Mouse (Mus musculus): Measurements from ENCODE around the gene Txndc5. TPM values are rescaled to one million over a fixed set of nuclear protein-coding genes. Genes with fewer than 3 reads are reported as not detected.

Gene Txndc5
- 337 TPM for polyA plus RNA-seq (2021)

DNA sequence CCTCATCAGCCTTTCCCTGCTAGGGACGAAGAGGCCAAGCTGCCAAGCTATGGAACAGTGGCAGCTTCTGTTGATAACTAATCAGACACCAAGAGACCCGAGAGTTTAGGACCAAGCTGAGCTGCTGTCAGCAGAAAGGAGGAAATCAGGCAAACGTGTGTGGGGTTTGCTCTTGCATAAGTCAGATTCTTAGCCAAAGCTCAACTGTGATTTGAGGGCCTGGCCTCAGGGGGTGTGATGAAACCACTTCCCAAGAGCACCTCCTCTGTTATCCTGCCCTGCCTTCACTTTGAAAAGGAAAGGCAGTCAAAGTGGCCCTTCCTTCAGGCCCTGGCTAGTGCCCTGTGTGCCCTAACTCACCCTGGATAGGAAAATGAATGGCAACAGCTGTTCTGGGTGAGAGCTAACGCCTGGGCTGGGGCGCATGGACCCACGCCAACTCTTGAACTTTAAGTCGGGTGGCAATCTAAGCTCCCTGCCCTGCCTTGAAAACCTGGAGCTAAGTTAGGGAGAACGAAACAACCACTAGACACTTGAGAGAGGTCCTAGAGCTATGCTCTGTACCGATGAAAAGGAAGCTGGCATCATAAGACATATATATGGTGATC lies at the start of gene Txndc5:
Txndc5 (minus strand) TSS at position 138 of the 608 bp plus-strand sequence.
- CTCF ChIA-PET: interaction anchor here (1.2 kb wide), 1 partner anchor 15 kb away, joined by 3 read pairs; no protein-coding TSS in a partner anchor
- DNase-seq (ENCODE audit: low read depth, low spot score) (no peak), ATAC-seq (no peak)
- POLR2A ChIA-PET: interaction anchor here (1.3 to 2.4 kb wide), 2 partner anchors 15 to 19 kb away, joined by 6 to 11 read pairs; no protein-coding TSS in a partner anchor
- H3K27me3 ChIP-seq: no peaks in the 10 kb centered on the region
- in situ Hi-C loops (cut with MboI; ENCODE audit: low pct_unique_long_range_greater_than_20kb): no loop called here
- TF ChIP-seq CTCF (IDR thresholded peaks at IDR 0.05): no peak

DNA sequence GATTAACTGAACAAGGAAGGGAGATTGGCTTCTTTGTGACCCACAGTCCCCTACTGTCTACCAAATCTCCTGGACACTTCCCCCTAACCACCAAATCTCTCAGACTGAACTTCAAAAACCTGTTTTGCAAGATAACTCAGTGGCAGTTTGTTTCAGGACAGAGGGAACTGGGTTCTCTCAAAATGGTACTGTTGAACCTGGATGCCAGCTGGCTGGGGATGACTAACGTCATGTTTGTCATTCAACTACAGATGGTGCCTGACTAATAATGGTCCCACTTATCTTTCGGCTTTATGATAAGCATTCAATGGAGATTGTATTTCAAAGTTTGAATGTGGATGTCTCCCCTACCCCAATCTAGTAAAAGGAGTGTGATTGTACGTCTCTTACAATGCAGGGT lies 46.0 kb upstream of the Txndc5 start:
- CTCF ChIA-PET: no interaction called here
- H3K27me3 ChIP-seq: no peaks in the 10 kb centered on the region
- POLR2A ChIA-PET: no interaction called here
- no peak for TF ChIP-seq CTCF (IDR thresholded peaks at IDR 0.05)
- DNase-seq (ENCODE audit: low read depth, low spot score): no peak
- in situ Hi-C loops (cut with MboI; ENCODE audit: low pct_unique_long_range_greater_than_20kb): loop anchor here (25.0 kb wide), 1 partner anchor 362 kb away; the partner anchor contains the start of gene Snrnp48
- ATAC-seq: no peak

- no peak for DNase-seq (ENCODE audit: low read depth, low spot score)
- ATAC-seq: no peak
- no peaks in the 10 kb centered on the region for H3K27me3 ChIP-seq
- POLR2A ChIA-PET: interaction anchor here (1.0 kb wide), 1 partner anchor 23 kb away, joined by 3 read pairs; no protein-coding TSS in a partner anchor
- CTCF ChIA-PET: no interaction called here
- in situ Hi-C loops (cut with MboI; ENCODE audit: low pct_unique_long_range_greater_than_20kb): no loop called here
- TF ChIP-seq CTCF (IDR thresholded peaks at IDR 0.05): no peak
Measured at GRCm38 (mm10) chr13:38573281-38573680, 44.7 kb upstream of the Txndc5 start.

DNA sequence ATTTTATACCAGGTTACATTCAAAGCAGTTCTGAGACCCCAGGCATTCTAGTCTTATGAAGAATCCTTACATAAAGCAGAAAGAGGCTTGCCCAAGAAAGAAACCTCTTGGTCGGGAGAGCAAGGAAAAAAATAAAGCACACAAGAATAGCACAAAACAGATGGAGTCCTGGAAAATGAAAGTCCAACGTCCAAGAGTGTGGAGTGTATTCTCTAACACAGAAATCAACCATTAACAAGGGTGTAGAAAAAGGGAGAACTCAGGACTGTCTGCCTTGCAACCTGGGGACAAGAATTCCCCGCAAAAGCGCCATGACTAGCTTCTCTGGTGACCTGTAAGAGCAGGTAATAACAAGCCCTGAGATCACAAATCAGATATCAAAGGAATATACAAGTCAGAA lies 36.6 kb upstream of the Txndc5 start:
- no peak for ATAC-seq
- TF ChIP-seq CTCF (IDR thresholded peaks at IDR 0.05): no peak
- H3K27me3 ChIP-seq: no peaks in the 10 kb centered on the region
- in situ Hi-C loops (cut with MboI; ENCODE audit: low pct_unique_long_range_greater_than_20kb): no loop called here
- ChIA-PET CTCF (no interaction called here), POLR2A (no interaction called here)
- no peak for DNase-seq (ENCODE audit: low read depth, low spot score)

DNA sequence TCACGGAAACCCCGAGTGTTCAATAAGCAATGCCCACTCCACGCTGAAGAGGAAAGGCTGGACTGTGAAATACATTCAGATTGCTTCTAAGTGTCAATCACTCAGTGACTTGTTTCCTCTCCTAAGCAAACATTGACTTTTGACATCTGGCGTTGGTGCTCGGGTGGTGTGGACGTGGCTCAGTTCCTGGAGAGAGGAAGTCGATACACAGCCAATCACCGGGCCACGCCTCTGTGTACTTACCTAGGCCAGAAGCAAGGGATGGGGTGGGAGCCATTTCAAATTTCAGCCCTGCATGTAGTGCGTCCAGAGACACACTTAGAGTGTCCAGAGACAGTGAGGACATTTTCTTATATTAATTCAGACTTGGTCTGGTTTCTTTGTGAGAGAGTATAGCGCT lies 26.0 kb upstream of the Txndc5 start:
- ChIA-PET POLR2A (no interaction called here), CTCF (no interaction called here)
- ATAC-seq (no peak), DNase-seq (ENCODE audit: low read depth, low spot score) (no peak)
- peaks cover 16% of the 10 kb centered on the region for H3K27me3 ChIP-seq
- in situ Hi-C loops (cut with MboI; ENCODE audit: low pct_unique_long_range_greater_than_20kb): no loop called here
- TF ChIP-seq CTCF (IDR thresholded peaks at IDR 0.05): no peak

DNA sequence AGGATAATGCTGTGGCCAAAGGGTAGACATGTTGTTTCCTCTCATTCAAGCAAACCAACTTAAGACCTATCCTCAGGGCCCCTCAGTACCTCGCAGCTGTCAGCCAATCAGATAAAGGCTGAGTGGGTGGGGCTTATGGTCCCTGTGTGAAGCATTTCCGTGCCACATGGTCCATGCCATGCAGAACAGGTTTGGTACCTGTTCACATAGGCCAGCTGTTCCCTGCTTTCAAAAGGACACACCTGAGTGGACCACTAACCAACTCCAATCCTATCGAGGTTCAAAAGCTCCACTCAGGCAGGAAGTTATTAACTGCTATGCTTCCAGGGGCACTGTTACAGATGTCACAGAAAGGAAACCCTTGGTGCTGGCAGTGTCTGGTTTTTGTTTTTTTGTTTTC lies 25.6 kb upstream of the Txndc5 start:
- in situ Hi-C loops (cut with MboI; ENCODE audit: low pct_unique_long_range_greater_than_20kb): no loop called here
- peaks cover 17% of the 10 kb centered on the region for H3K27me3 ChIP-seq
- TF ChIP-seq CTCF (IDR thresholded peaks at IDR 0.05): no peak
- DNase-seq (ENCODE audit: low read depth, low spot score): no peak
- no peak for ATAC-seq
- ChIA-PET POLR2A (no interaction called here), CTCF (no interaction called here)

- ChIA-PET CTCF (no interaction called here), POLR2A (interaction anchor here (0.8 kb wide), 1 partner anchor 40 kb away, joined by 15 read pairs; no protein-coding TSS in a partner anchor)
- DNase-seq (ENCODE audit: low read depth, low spot score) (no peak), ATAC-seq (no peak)
- H3K27me3 ChIP-seq: peaks cover 17% of the 10 kb centered on the region
- in situ Hi-C loops (cut with MboI; ENCODE audit: low pct_unique_long_range_greater_than_20kb): no loop called here
- peak; percentile 18 for TF ChIP-seq CTCF (IDR thresholded peaks at IDR 0.05)
Measured at GRCm38 (mm10) chr13:38548681-38549080, 20.1 kb upstream of the Txndc5 start.

DNA sequence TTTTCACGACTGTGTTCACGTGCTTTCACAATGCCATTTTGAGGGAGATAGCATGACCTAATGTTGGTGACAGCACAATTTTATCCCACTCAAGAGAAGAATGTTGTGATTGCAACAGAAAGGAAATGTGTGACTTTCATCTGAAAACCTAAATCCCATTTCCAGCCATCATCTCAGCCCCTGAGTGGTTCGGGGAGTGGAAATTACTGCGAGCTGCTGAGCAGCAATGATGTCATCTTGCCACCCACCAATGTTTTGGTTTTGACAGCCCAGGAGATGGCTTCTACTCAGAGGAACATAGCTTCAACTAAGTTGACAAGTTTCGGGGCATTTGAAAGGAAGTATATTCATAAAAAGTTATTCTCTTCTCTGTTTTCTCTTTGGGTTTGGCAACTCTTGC lies 19.1 kb upstream of the Txndc5 start:
- POLR2A ChIA-PET: interaction anchor here (0.8 kb wide), 1 partner anchor 39 kb away, joined by 15 read pairs; no protein-coding TSS in a partner anchor
- in situ Hi-C loops (cut with MboI; ENCODE audit: low pct_unique_long_range_greater_than_20kb): no loop called here
- ATAC-seq (peak; percentile 12), DNase-seq (ENCODE audit: low read depth, low spot score) (no peak)
- CTCF ChIA-PET: interaction anchor here (1.9 kb wide), 1 partner anchor 14 kb away, joined by 6 read pairs; no protein-coding TSS in a partner anchor
- H3K27me3 ChIP-seq: peaks cover 17% of the 10 kb centered on the region
- no peak for TF ChIP-seq CTCF (IDR thresholded peaks at IDR 0.05)

GRCm38 (mm10) chr13:38546754-38547153 lies 18.1 kb upstream of the Txndc5 start:
- POLR2A ChIA-PET: no interaction called here
- peaks cover 10% of the 10 kb centered on the region for H3K27me3 ChIP-seq
- CTCF ChIA-PET: interaction anchor here (1.9 kb wide), 1 partner anchor 13 kb away, joined by 6 read pairs; no protein-coding TSS in a partner anchor
- TF ChIP-seq CTCF (IDR thresholded peaks at IDR 0.05): no peak
- in situ Hi-C loops (cut with MboI; ENCODE audit: low pct_unique_long_range_greater_than_20kb): no loop called here
- no peak for DNase-seq (ENCODE audit: low read depth, low spot score)
- no peak for ATAC-seq

DNA sequence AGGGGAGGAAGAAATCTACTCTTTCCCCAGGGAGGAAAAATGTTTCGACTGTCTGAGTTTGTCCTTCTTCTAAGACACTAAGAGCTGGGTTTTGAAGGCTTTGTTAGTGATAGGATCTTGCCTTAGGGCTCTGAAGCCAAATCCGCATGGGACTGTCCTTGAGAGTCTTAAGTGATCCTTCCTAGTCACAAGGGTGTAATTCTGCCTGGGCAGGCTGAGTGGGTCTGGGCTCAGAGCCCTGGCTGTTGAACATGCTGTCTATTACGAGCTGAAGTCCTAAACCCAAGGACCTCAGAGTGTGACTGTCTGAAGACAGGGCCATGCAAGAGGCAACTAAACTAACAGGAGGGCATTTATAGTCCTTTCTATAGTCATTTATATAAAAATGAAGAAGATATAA lies 16.8 kb upstream of the Txndc5 start:
- DNase-seq (ENCODE audit: low read depth, low spot score) (no peak), ATAC-seq (no peak)
- in situ Hi-C loops (cut with MboI; ENCODE audit: low pct_unique_long_range_greater_than_20kb): no loop called here

GRCm38 (mm10) chr13:38544769-38545445 lies 16.3 kb upstream of the Txndc5 start:
- CTCF ChIA-PET: interaction anchor here (0.5 kb wide), 1 partner anchor 68 kb away, joined by 3 read pairs; no protein-coding TSS in a partner anchor
- in situ Hi-C loops (cut with MboI; ENCODE audit: low pct_unique_long_range_greater_than_20kb): no loop called here
- TF ChIP-seq CTCF (IDR thresholded peaks at IDR 0.05): no peak
- no peak for ATAC-seq
- H3K27me3 ChIP-seq: peaks cover 9% of the 10 kb centered on the region
- POLR2A ChIA-PET: no interaction called here
- no peak for DNase-seq (ENCODE audit: low read depth, low spot score)

More for the DNA sequence above, 16.8 kb upstream of the Txndc5 start:
- ChIA-PET POLR2A (no interaction called here), CTCF (no interaction called here)
- peaks cover 9% of the 10 kb centered on the region for H3K27me3 ChIP-seq
- TF ChIP-seq CTCF (IDR thresholded peaks at IDR 0.05): no peak

Measured in Patski (cell line).